11 mouse cellular contexts compared by ENCODE assay signal in the genomic region with DNA sequence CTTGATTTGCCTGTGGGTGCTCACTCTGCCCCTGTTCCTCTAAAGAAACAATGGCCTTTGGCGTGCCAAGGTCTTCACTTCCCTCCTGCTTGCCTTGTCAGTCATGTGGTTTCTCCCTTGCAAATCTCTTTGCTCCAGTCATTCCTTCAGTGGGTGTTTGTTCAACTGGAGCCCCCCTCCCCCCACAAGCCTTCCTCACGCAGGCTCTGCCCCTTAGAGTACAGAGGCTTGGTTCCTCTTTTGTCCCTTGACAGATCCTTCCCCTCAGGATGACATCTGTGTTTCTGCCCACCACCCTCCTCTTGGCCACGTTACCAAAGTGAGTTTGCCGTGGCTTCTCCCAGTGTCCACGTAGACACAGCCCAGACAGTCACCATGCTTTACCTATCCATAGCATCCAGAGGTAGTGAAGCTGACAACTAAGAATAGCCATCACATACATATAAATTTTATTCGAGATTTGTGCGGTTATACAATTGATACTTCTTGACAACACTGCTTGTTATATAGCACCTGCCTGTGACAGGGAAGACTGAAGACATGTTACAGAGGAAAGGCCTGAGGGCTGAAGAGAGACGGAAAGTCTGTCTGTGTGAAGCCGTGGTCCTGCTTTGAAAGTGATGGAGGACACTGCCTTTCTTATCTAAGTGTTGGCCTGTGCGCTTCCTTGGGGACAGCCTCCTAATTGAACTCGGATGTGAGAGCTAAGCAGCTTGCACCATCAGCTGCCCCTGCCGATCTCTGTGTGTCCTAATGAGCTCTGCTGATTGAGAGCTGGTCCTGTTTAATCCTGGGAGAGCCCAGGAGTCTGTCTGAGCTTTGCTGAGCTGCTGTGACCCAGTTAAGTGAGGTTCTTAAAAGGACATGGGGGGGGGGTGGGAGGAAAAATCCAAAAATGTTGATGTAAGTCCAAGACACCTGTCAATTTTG.
DNase-seq lines count a peak whose midpoint lies in the region; ATAC-seq lines count a peak whose summit lies in the region.
"Had no signal": no experiment of that assay in that cellular context is flagged by ENCODE, and none has a peak within 500 bp of the region (broad histone marks: within the 10 kb centered on the region; RNA-seq: fewer than 3 reads in every experiment).

No protein-coding gene starts in this region.

- no peak for ATAC-seq in heart, embryonic 11.5 days (replicated peaks; ENCODE audit: insufficient number of reproducible peaks, low FRiP score, low TSS enrichment)
- peak; percentile 72 for ATAC-seq in midbrain, embryonic 13.5 days

- peaks cover 17% of the 10 kb centered on the region for H3K4me1 ChIP-seq in heart, embryonic 11.5 days (ENCODE audit: control insufficient read depth, insufficient read depth, low read length)
- peaks cover 12% of the 10 kb centered on the region for H3K4me1 ChIP-seq in midbrain, embryonic 13.5 days (replicated peaks)

- H3K27me3 ChIP-seq in heart, embryonic 11.5 days (ENCODE audit: control insufficient read depth, insufficient read depth, low read length) = no peaks in the 10 kb centered on the region
- no peaks in the 10 kb centered on the region for H3K27me3 ChIP-seq in midbrain, embryonic 13.5 days

- H3K27ac ChIP-seq in heart, embryonic 11.5 days (ENCODE audit: low read depth, low read length) = no peak overlapping the region; the same call in 1 of the 2 replicates
- H3K27ac ChIP-seq in midbrain, embryonic 13.5 days = peak overlapping the region; percentile 44

- no peak overlapping the region for H3K4me3 ChIP-seq in heart, embryonic 11.5 days (ENCODE audit: low read depth, low read length)
- H3K4me3 ChIP-seq in midbrain, embryonic 13.5 days (replicated peaks) = no peak overlapping the region

- H3K9me3 ChIP-seq in heart, embryonic 11.5 days (replicated peaks; ENCODE audit: control insufficient read depth, low read length) = no peaks in the 10 kb centered on the region
- no peaks in the 10 kb centered on the region for H3K9me3 ChIP-seq in midbrain, embryonic 13.5 days

- H3K9ac ChIP-seq in heart, embryonic 11.5 days (ENCODE audit: low read depth, low read length) = no peak overlapping the region
- no peak overlapping the region for H3K9ac ChIP-seq in midbrain, embryonic 13.5 days (replicated peaks)

- H3K4me2 ChIP-seq in heart, embryonic 11.5 days = no peak overlapping the region
- H3K4me2 ChIP-seq in midbrain, embryonic 13.5 days (replicated peaks) = no peak overlapping the region

- 35% methylated on average over 12 of the region's 12 CpGs for WGBS in heart, embryonic 11.5 days (ENCODE audit: insufficient replicate concordance)
- WGBS in midbrain, embryonic 13.5 days = 30% methylated on average over 12 of the region's 12 CpGs

- intact Hi-C loops in heart, postnatal 36 days (cut with DNase I) = loop anchor here (5.0 kb wide), 2 partner anchors 1032 to 1157 kb away; no protein-coding TSS in a partner anchor
- intact Hi-C loops in left cerebral cortex, postnatal 36 days (cut with DNase I) = loop anchor here (10.0 kb wide), 2 partner anchors 136 to 1034 kb away; no protein-coding TSS in a partner anchor

- DNase-seq in heart, adult 18-20 months = peak; percentile 49 to 67
- peak; percentile 29 for DNase-seq in brain, adult 2 months (ENCODE audit: low read depth, low spot score)
- DNase-seq in heart, postnatal 36 days = peak; percentile 27 to 28
- DNase-seq in left cerebral cortex, postnatal 36 days (ENCODE audit: low spot score in 2 of 2) = no peak
- no peak for DNase-seq in c-Kit-positive CD71-positive TER-119-positive erythroid progenitor cells, embryonic 14.5 days (ENCODE audit: low spot score)
- no peak for DNase-seq in urinary bladder, adult 2 months (ENCODE audit: low spot score)
- DNase-seq: cerebellum, adult 2 months; layer of hippocampus, postnatal 36 days; lung, adult 2 months had no signal

- no peaks in the 10 kb centered on the region; the same call in 1 of the 2 replicates for H3K36me3 ChIP-seq in heart, embryonic 11.5 days (ENCODE audit: control insufficient read depth, insufficient read depth, low read length)
- H3K36me3 ChIP-seq in midbrain, embryonic 13.5 days = no peaks in the 10 kb centered on the region

Comparison
In these comparisons a context has a peak if more than half of its experiments do, and no peak if none do; other contexts are left out.
1. DNase-seq: peak in heart, adult 18-20 months (2 of 2), brain, adult 2 months (single experiment) and heart, postnatal 36 days (2 of 2); none in left cerebral cortex, postnatal 36 days (0 of 2), c-Kit-positive CD71-positive TER-119-positive erythroid progenitor cells, embryonic 14.5 days (single experiment) and urinary bladder, adult 2 months (single experiment).